Mouse (Mus musculus) megakaryocyte, embryonic 14.5 days (primary cell): ENCODE data around the gene Itgb7. TPM values are rescaled to one million over a fixed set of nuclear protein-coding genes. Genes with fewer than 3 reads are reported as not detected.

Experiments
- H3K27me3 ChIP-seq: replicated peaks from 2 replicates; pipeline ENCODE3; 2012; ENCODE audit warnings: inconsistent platforms
- H3K36me3 ChIP-seq: replicated peaks from 2 replicates; pipeline ENCODE3; 2012; ENCODE audit warnings: low read length, inconsistent platforms, mixed read lengths
- H3K4me1 ChIP-seq: 2 replicates; pipeline ENCODE4 v1.6.1; 2012; ENCODE audit warnings: inconsistent platforms
- H3K4me3 ChIP-seq: replicated peaks from 2 replicates; pipeline ENCODE3; 2012; ENCODE audit warnings: moderate library complexity, mild to moderate bottlenecking, inconsistent platforms
- H3K9me3 ChIP-seq: 2 replicates; pipeline ENCODE4 v1.6.1; 2012; ENCODE audit warnings: inconsistent platforms
- FLI1 ChIP-seq: IDR thresholded peaks from 2 replicates; pipeline ENCODE4 v1.6.1; 2012; ENCODE audit warnings: low read length, inconsistent platforms, mixed read lengths
- GATA1 ChIP-seq: IDR thresholded peaks from 3 replicates; pipeline ENCODE4 v1.6.1; 2012; ENCODE audit warnings: mixed read lengths, low read length, inconsistent platforms, borderline replicate concordance
- polyA plus RNA-seq: library from polyadenylated mRNA; stranded (reverse); fragments of >175 nt; gene quantifications from 2 replicates; pipeline ENCODE4 v1.2.3, GENCODE M21; 2012; ENCODE audit warnings: low replicate concordance; ENCODE audit not compliant: insufficient read depth

Itgb7 gene
- polyA plus RNA-seq = 1.9 and 19.9 TPM in 2 replicates

- Histone ChIP-seq H3K4me3 (peak within 1 kb of the TSS; percentile 86), H3K9me3 (no peaks in the 10 kb centered on the region), H3K4me1 (peaks cover 70% of the 10 kb centered on the region), H3K27me3 (peaks cover 21% of the 10 kb centered on the region), H3K36me3 (peaks cover 25% of the 10 kb centered on the region)
- TF ChIP-seq FLI1 = no peak
- TF ChIP-seq GATA1 = no peak
Measured at GRCm38 (mm10) chr15:102231748-102232147, at the start of gene Itgb7. TSS of gene Itgb7 (minus strand) at chr15:102231944.

- no peaks in the 10 kb centered on the region for H3K9me3 ChIP-seq
- peaks cover 61% of the 10 kb centered on the region for H3K4me1 ChIP-seq
- no peaks in the 10 kb centered on the region for H3K27me3 ChIP-seq
- peaks cover 26% of the 10 kb centered on the region for H3K36me3 ChIP-seq
- TF ChIP-seq GATA1 (no peak), FLI1 (no peak)
- H3K4me3 ChIP-seq = peak overlapping the region; percentile 98
Measured at GRCm38 (mm10) chr15:102280623-102281022, 48.9 kb upstream of the Itgb7 start.

- peaks cover 26% of the 10 kb centered on the region for H3K36me3 ChIP-seq
- TF ChIP-seq FLI1 (no peak), GATA1 (no peak)
- peaks cover 58% of the 10 kb centered on the region for H3K4me1 ChIP-seq
- no peaks in the 10 kb centered on the region for H3K9me3 ChIP-seq
- H3K27me3 ChIP-seq = no peaks in the 10 kb centered on the region
- peak overlapping the region; percentile 98 for H3K4me3 ChIP-seq
Measured at GRCm38 (mm10) chr15:102279783-102280520, 48.2 kb upstream of the Itgb7 start.

GRCm38 (mm10) chr15:102279092-102279782 is 47.5 kb upstream of the Itgb7 start, which contains the start of gene Mfsd5:
TSS of gene Mfsd5 (plus strand) at chr15:102279454.
- Histone ChIP-seq H3K4me1 (peaks cover 51% of the 10 kb centered on the region), H3K36me3 (peaks cover 26% of the 10 kb centered on the region), H3K9me3 (no peaks in the 10 kb centered on the region), H3K4me3 (peak within 1 kb of the TSS; percentile 98), H3K27me3 (no peaks in the 10 kb centered on the region)
- TF ChIP-seq FLI1 = no peak
- TF ChIP-seq GATA1 = no peak

GRCm38 (mm10) chr15:102278726-102279091 is 47.0 kb upstream of the Itgb7 start:
- H3K27me3 ChIP-seq = no peaks in the 10 kb centered on the region
- no peak for TF ChIP-seq GATA1
- no peak for TF ChIP-seq FLI1
- peak overlapping the region; percentile 98 for H3K4me3 ChIP-seq
- peaks cover 46% of the 10 kb centered on the region for H3K4me1 ChIP-seq
- peaks cover 26% of the 10 kb centered on the region for H3K36me3 ChIP-seq
- no peaks in the 10 kb centered on the region for H3K9me3 ChIP-seq

- Histone ChIP-seq H3K27me3 (peaks cover 21% of the 10 kb centered on the region), H3K4me3 (no peak overlapping the region), H3K4me1 (peaks cover 22% of the 10 kb centered on the region), H3K9me3 (no peaks in the 10 kb centered on the region), H3K36me3 (no peaks in the 10 kb centered on the region)
- TF ChIP-seq FLI1 (no peak), GATA1 (no peak)
Measured at GRCm38 (mm10) chr15:102273982-102274716, 42.4 kb upstream of the Itgb7 start.

- TF ChIP-seq GATA1 = no peak
- TF ChIP-seq FLI1 = no peak
- Histone ChIP-seq H3K4me1 (peaks cover 16% of the 10 kb centered on the region), H3K27me3 (peaks cover 23% of the 10 kb centered on the region), H3K36me3 (no peaks in the 10 kb centered on the region), H3K4me3 (no peak overlapping the region), H3K9me3 (no peaks in the 10 kb centered on the region)
Measured at GRCm38 (mm10) chr15:102271441-102271840, 39.7 kb upstream of the Itgb7 start.

GRCm38 (mm10) chr15:102270274-102270960 is 38.7 kb upstream of the Itgb7 start, which contains the start of gene Gm9918:
TSS of gene Gm9918 (plus strand) at chr15:102270563.
- Histone ChIP-seq H3K4me1 (peaks cover 16% of the 10 kb centered on the region), H3K9me3 (no peaks in the 10 kb centered on the region), H3K4me3 (peak within 1 kb of the TSS; percentile 75), H3K27me3 (peaks cover 25% of the 10 kb centered on the region), H3K36me3 (no peaks in the 10 kb centered on the region)
- TF ChIP-seq FLI1 (no peak), GATA1 (no peak)

- no peaks in the 10 kb centered on the region for H3K36me3 ChIP-seq
- no peak for TF ChIP-seq GATA1
- no peak for TF ChIP-seq FLI1
- H3K27me3 ChIP-seq = peaks cover 43% of the 10 kb centered on the region
- H3K4me3 ChIP-seq = no peak overlapping the region
- H3K4me1 ChIP-seq = peaks cover 13% of the 10 kb centered on the region
- no peaks in the 10 kb centered on the region for H3K9me3 ChIP-seq
Measured at GRCm38 (mm10) chr15:102265548-102265947, 33.8 kb upstream of the Itgb7 start.
